Mouse (Mus musculus) myocyte (in vitro differentiated cells): ENCODE results near the gene Zfp69. TPM values are rescaled to one million over a fixed set of nuclear protein-coding genes. Genes with fewer than 3 reads are reported as not detected.

Experiments used
- H3K27me3 ChIP-seq: one replicate; pipeline ENCODE4 v1.6.1; 2011; ENCODE audit not compliant: control insufficient read depth, insufficient read depth, insufficient read length
- H3K36me3 ChIP-seq: one replicate; pipeline ENCODE4 v1.6.1; 2011; ENCODE audit not compliant: control insufficient read depth, insufficient read depth
- H3K4me2 ChIP-seq: one replicate; pipeline ENCODE4 v1.6.1; 2011; ENCODE audit warnings: low read depth, control low read depth
- H3K4me3 ChIP-seq: one replicate; pipeline ENCODE4 v1.5.1; 2011; ENCODE audit warnings: mild to moderate bottlenecking, control low read depth, moderate library complexity
- H3K79me2 ChIP-seq: one replicate; pipeline ENCODE4 v1.6.1; 2011; ENCODE audit not compliant: control insufficient read depth, insufficient read depth
- H3ac ChIP-seq: one replicate; pipeline ENCODE4 v1.6.1; 2011; ENCODE audit not compliant: control insufficient read depth, insufficient read length
- CEBPB ChIP-seq: IDR thresholded peaks from 2 replicates; pipeline ENCODE4 v1.6.1; 2011; ENCODE audit warnings: mild to moderate bottlenecking, moderate library complexity; ENCODE audit not compliant: poor library complexity, insufficient read depth, severe bottlenecking
- E2F4 ChIP-seq: IDR thresholded peaks from one replicate; pipeline ENCODE4 v1.6.1; 2011; ENCODE audit warnings: mild to moderate bottlenecking, control low read depth, moderate library complexity; ENCODE audit not compliant: insufficient read depth
- MAX ChIP-seq: IDR thresholded peaks from one replicate; pipeline ENCODE4 v1.6.1; 2011; ENCODE audit warnings: low read depth, mild to moderate bottlenecking, control low read depth
- MYOD1 ChIP-seq, 3 experiments: IDR thresholded peaks; one replicate each; pipeline ENCODE4 v1.6.1; 2011; ENCODE audit warnings: control low read depth in 2 of 3, low read depth in 2 of 3, mild to moderate bottlenecking in 2 of 3, moderate library complexity in 1 of 3; ENCODE audit not compliant: insufficient read length in 2 of 3, control insufficient read depth in 1 of 3
- MYOG ChIP-seq, 3 experiments: IDR thresholded peaks; one replicate each; pipeline ENCODE4 v1.6.1; 2011; ENCODE audit warnings: control low read depth in 2 of 3, low read depth in 2 of 3, mild to moderate bottlenecking in 2 of 3; ENCODE audit not compliant: insufficient read length in 2 of 3, control insufficient read depth in 1 of 3, insufficient read depth in 1 of 3
- POLR2A ChIP-seq: IDR thresholded peaks from one replicate; pipeline ENCODE4 v1.6.1; 2011; ENCODE audit warnings: low read depth, mild to moderate bottlenecking, control low read depth, moderate library complexity; ENCODE audit not compliant: insufficient read length
- POLR2AphosphoS2 ChIP-seq: IDR thresholded peaks from one replicate; pipeline ENCODE4 v1.6.1; 2011; ENCODE audit warnings: low read depth, control low read depth; ENCODE audit not compliant: insufficient read length
- REST ChIP-seq: IDR thresholded peaks from one replicate; pipeline ENCODE4 v1.6.1; 2011; ENCODE audit warnings: mild to moderate bottlenecking, control low read depth, moderate library complexity; ENCODE audit not compliant: insufficient read depth, insufficient read length
- SRF ChIP-seq: IDR thresholded peaks from one replicate; pipeline ENCODE4 v1.6.1; 2011; ENCODE audit warnings: low read depth; ENCODE audit not compliant: control insufficient read depth, insufficient read length
- TCF12 ChIP-seq: IDR thresholded peaks from one replicate; pipeline ENCODE4 v1.6.1; 2011; ENCODE audit warnings: mild to moderate bottlenecking, control low read depth; ENCODE audit not compliant: poor library complexity, insufficient read depth, severe bottlenecking
- TCF3 ChIP-seq: IDR thresholded peaks from one replicate; pipeline ENCODE4 v1.6.1; 2011; ENCODE audit warnings: low read depth, control low read depth; ENCODE audit not compliant: insufficient read length
- USF1 ChIP-seq: IDR thresholded peaks from one replicate; pipeline ENCODE4 v1.6.1; 2011; ENCODE audit warnings: low read depth, mild to moderate bottlenecking, control low read depth, moderate library complexity
- polyA plus RNA-seq: library from polyadenylated mRNA; unstranded; fragments of >200 nt; fragmentation: generic; extraction: Trizol; gene quantifications from one replicate; pipeline ENCODE4 v1.2.1, GENCODE M21; 2012; ENCODE audit warnings: missing spikeins

Zfp69 gene
- polyA plus RNA-seq, 1 experiment: 0.61 TPM

DNA sequence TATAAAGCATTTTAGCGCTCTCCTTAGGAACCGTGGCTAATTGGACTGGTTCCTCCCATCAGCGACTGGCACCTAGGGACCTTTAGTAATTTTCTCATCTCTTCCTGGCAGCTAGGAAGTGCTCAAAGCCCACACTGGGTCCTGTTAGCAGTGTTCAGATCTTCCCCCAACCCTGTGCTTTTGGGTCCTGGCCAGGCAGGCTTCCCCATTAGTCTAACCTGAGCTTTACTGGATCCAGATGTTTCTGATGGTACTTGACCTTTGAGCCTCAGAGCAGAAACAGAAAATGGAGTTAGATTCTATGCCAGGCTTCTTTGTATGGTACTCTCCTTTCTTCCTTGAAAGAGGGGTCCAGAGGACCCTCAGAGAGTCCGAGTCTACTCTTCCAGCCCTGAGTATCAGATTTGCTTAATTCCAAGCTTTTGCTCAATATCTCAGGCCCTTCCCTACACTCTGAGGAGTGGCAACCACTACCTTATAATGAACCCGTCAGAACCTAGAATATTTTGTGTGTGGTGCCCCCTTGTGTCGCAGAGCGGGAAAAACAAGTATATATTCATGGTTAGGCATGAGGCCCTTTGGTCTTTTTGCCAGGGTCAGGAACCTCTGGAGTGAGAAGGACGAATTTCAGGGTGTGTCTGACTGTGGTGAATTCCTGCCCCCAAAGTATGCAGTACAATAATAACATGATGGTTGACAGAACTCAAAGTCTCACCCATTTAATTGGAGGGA lies 64.0 kb downstream of the Zfp69 start:
- no peaks in the 10 kb centered on the region for H3K36me3 ChIP-seq
- no peaks in the 10 kb centered on the region for H3K79me2 ChIP-seq
- TF ChIP-seq POLR2AphosphoS2 (no peak), MAX (no peak), CEBPB (no peak), MYOD1 (IDR thresholded peaks at IDR 0.05; ENCODE audit: control insufficient read depth in 1 of 3, insufficient read length in 2 of 3, low read depth in 2 of 3) (no peak), POLR2A (no peak), TCF3 (no peak), USF1 (no peak)
- no peak overlapping the region for H3K4me2 ChIP-seq
- H3K27me3 ChIP-seq: peaks cover 6% of the 10 kb centered on the region
- no peak overlapping the region for H3K4me3 ChIP-seq
- H3ac ChIP-seq: no peak overlapping the region

DNA sequence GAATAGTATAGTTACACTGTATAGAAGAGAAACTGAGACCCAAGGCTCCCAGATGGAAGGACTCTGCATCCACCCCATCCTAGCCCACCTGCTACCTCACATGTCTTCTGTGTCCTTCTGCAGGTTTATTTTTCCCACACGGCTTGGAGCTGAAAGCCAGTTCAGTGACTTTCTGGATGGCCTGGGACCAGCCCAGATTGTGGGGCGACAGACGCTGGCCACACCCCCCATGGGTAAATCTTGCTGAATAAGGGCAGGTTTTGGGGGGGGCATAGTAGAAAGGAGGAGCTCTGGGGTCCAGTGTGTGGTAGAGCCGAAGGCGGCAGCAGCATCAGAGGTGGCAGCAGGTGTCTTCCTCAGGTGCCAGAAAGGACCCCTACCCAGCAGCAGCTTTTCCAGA lies 64.7 kb downstream of the Zfp69 start:
- Histone ChIP-seq H3K4me2 (no peak overlapping the region), H3K27me3 (peaks cover 5% of the 10 kb centered on the region), H3K4me3 (no peak overlapping the region), H3K79me2 (no peaks in the 10 kb centered on the region), H3K36me3 (no peaks in the 10 kb centered on the region), H3ac (no peak overlapping the region)
- TF ChIP-seq TCF12 (no peak), SRF (no peak), CEBPB (no peak), E2F4 (no peak), REST (no peak), POLR2A (no peak), USF1 (no peak), TCF3 (no peak), MYOG (IDR thresholded peaks at IDR 0.05; ENCODE audit: control insufficient read depth in 1 of 3, insufficient read depth in 1 of 3, insufficient read length in 2 of 3, low read depth in 2 of 3) (no peak), MAX (no peak), MYOD1 (IDR thresholded peaks at IDR 0.05; ENCODE audit: control insufficient read depth in 1 of 3, insufficient read length in 2 of 3, low read depth in 2 of 3) (no peak), POLR2AphosphoS2 (no peak)

DNA sequence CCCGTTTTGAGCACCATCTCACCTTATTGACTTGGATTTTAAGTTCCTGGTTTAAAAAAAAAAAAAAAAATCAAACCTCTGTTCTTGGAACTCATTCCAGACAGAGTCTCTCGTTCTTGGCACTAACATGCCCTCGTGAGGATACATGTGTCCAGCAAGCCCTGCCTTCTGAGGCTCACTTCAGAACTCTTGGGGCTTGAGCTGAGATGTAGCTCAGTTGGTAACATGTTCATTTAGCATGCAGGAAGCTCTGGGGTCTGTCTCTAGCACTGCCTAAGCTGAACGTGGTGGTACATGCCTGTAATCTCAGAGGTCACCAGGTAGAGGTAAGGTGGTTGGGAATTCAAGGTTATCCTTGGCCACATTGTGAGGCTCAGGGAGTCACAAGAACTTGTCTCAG lies 65.4 kb downstream of the Zfp69 start:
- Histone ChIP-seq H3K27me3 (peaks cover 5% of the 10 kb centered on the region), H3ac (no peak overlapping the region), H3K36me3 (no peaks in the 10 kb centered on the region), H3K4me3 (no peak overlapping the region), H3K4me2 (no peak overlapping the region), H3K79me2 (no peaks in the 10 kb centered on the region)
- TF ChIP-seq POLR2AphosphoS2 (no peak), CEBPB (no peak), POLR2A (no peak), TCF3 (no peak), SRF (no peak), MYOG (IDR thresholded peaks at IDR 0.05; ENCODE audit: control insufficient read depth in 1 of 3, insufficient read depth in 1 of 3, insufficient read length in 2 of 3, low read depth in 2 of 3) (no peak), USF1 (no peak), REST (no peak), E2F4 (no peak), MAX (no peak), TCF12 (no peak), MYOD1 (IDR thresholded peaks at IDR 0.05; ENCODE audit: control insufficient read depth in 1 of 3, insufficient read length in 2 of 3, low read depth in 2 of 3) (no peak)

DNA sequence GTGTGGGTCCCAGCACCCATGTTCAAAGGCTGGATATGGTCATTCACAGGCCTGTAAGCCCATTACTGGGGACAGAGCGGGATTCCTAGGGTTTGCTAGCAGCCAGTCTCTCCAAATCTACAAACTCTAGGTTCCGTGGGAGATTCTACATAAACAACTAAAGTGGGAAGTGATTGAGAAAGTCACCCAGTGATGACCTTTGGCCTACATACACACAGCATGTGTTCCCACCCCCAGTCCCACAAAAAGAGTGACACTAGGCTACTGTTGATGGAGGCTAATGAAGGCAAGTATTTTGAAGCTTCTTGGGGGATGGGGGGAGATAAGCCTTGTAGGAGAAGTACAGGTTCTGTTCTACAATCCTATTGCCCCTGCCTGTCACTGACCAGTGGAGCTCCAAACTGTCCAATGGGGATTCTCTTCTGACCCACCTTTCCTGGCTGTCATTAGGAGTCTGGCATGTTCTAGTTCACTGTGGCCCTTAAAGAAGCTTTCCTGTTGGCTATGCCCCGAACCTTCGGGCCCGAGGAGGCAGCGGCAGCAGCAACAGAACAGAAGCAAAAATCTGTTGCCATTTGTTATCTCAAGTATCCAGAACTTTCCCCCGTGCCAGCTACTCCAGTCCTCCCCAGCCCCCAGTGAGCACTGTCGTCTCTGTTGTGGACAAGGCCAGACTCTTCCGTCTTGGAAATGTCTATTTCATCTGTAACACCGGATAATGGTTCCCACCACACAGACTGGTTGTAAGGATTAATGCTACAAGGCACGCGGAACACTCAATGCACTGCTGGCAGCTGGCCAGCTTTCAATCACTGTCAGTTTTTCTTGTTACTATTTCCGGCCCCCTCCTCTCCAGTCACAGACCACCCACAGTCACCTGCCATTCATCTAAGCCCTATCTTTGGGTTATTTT lies 66.0 kb downstream of the Zfp69 start:
- H3ac ChIP-seq: no peak overlapping the region
- H3K79me2 ChIP-seq: no peaks in the 10 kb centered on the region
- peaks cover 5% of the 10 kb centered on the region for H3K27me3 ChIP-seq
- H3K4me3 ChIP-seq: no peak overlapping the region
- H3K36me3 ChIP-seq: no peaks in the 10 kb centered on the region
- H3K4me2 ChIP-seq: no peak overlapping the region
- TF ChIP-seq TCF12 (no peak), SRF (no peak), USF1 (no peak), MYOG (IDR thresholded peaks at IDR 0.05; ENCODE audit: control insufficient read depth in 1 of 3, insufficient read depth in 1 of 3, insufficient read length in 2 of 3, low read depth in 2 of 3) (no peak), POLR2A (no peak), TCF3 (no peak), MYOD1 (IDR thresholded peaks at IDR 0.05; ENCODE audit: control insufficient read depth in 1 of 3, insufficient read length in 2 of 3, low read depth in 2 of 3) (no peak), CEBPB (no peak), POLR2AphosphoS2 (no peak), MAX (no peak), REST (no peak), E2F4 (no peak)
